Mouse (Mus musculus) inflammation-experienced regulatory T-cells (primary cell): Measurements from ENCODE around the gene Gm21719. TPM values are rescaled to one million over a fixed set of nuclear protein-coding genes. Genes with fewer than 3 reads are reported as not detected.

Experiments
- polyA plus RNA-seq, 2 experiments: library from polyadenylated mRNA; unstranded; fragments of 100-300 nt; shearing (Covaris generic); gene quantifications; one replicate each; pipeline ENCODE4 v1.2.1; 2017

Gene Gm21719
- not detected for polyA plus RNA-seq

DNA sequence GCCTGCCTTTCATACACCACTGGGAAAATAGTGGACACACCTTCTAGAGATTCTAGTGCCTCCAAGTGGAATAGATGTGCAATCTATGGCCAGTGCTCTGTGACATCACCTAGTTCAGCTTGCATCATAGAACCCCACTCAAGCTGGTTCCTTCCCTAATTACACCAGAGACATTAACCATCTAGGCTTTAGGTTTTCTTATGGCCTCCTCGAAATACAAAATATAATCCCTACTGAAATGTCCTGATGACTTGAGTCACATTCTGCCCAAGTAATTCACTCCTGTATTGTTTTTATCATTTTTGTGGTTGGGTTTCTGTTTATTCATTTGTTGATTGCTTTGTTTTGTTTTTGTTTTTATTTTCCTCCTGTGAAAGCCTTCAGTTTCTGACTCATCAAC is at the start of gene Gm21719:
Gene Gm21719 (minus strand): TSS at position 101 of the 400 bp plus-strand sequence.

Other genes with a start within 250 kb of the Gm21719 start
- not detected for gene Gm28919, start 99.3 kb downstream of the Gm21719 start, polyA plus RNA-seq
- gene Gm20830, start 235.4 kb upstream of the Gm21719 start, polyA plus RNA-seq = under 1 TPM in 1 of 2 experiments, not detected in 1; 0.31 TPM